25 mouse cellular contexts compared by ENCODE assay signal in the genomic region with DNA sequence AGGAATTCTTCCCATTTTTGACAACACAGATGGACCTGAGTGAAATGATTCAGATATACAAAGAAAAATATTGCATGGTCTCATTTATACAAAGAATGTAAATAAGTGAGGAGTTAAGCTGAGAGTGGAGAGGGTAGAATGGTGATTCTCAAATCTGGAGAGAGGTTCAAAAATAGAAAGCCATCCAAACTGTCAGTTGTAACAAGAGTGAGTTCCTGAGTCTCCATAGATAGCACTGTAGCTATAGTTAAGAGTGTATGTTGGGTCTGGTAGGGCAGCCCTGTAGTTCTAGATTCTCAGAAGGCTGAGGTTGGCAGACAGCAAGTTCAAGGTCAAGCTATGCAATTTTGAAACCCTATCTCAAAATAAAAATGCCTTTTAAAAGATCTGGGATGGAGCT.
DNase-seq lines count a peak whose midpoint lies in the region; ATAC-seq and TF ChIP-seq lines count a peak whose summit lies in the region.
"Had no signal": no experiment of that assay in that cellular context is flagged by ENCODE, and none has a peak within 500 bp of the region (broad histone marks: within the 10 kb centered on the region; RNA-seq: fewer than 3 reads in every experiment).

No protein-coding gene starts in this region.

- no peak for TF ChIP-seq EP300 in heart, adult 2 months (IDR thresholded peaks at IDR 0.05; ENCODE audit: insufficient read depth, low read depth, low read length)

- no peak for TF ChIP-seq POLR2A in heart, adult 2 months (IDR thresholded peaks at IDR 0.05; ENCODE audit: insufficient read depth, low read depth, low read length)

- no peak for ATAC-seq in heart, embryonic 12.5 days (ENCODE audit: insufficient number of reproducible peaks, low FRiP score)
- ATAC-seq in heart, embryonic 14.5 days (ENCODE audit: insufficient number of reproducible peaks, insufficient read depth, low FRiP score, low read depth) = no peak
- no peak for ATAC-seq in heart, embryonic 16.5 days (replicated peaks; ENCODE audit: extremely low read depth, insufficient read depth, low FRiP score)
- ATAC-seq: activated CD4-positive, CD25-positive, alpha-beta regulatory T cell, adult 4 months; CD4-positive, CD25-positive, alpha-beta regulatory T cell, adult 4 months; forebrain, embryonic 13.5 days; Patski had no signal

- H3K4me3 ChIP-seq in heart, embryonic 10.5 days = no peak overlapping the region
- H3K4me3 ChIP-seq in heart, embryonic 12.5 days = no peak overlapping the region
- H3K4me3 ChIP-seq in heart, adult 2 months = no peak overlapping the region
- no peak overlapping the region for H3K4me3 ChIP-seq in heart, embryonic 14.5 days (ENCODE audit: control insufficient read depth in 1 of 2, insufficient read depth in 1 of 2, low read depth in 1 of 2, low read length in 2 of 2)
- H3K4me3 ChIP-seq in heart, embryonic 16.5 days (ENCODE audit: low read length) = no peak overlapping the region
- H3K4me3 ChIP-seq: embryonic facial prominence, embryonic 10.5 days; embryonic facial prominence, embryonic 12.5 days; forebrain, embryonic 13.5 days had no signal

- no peaks in the 10 kb centered on the region for H3K4me1 ChIP-seq in heart, embryonic 10.5 days
- peaks cover 21% of the 10 kb centered on the region; the same call in 1 of the 2 replicates for H3K4me1 ChIP-seq in heart, embryonic 12.5 days (replicated peaks)
- no peaks in the 10 kb centered on the region for H3K4me1 ChIP-seq in heart, adult 2 months (ENCODE audit: control insufficient read depth, insufficient read depth, low read length)
- peaks cover 0 to 20% of the 10 kb centered on the region in 2 experiments; a peak in 3 of 4 replicates for H3K4me1 ChIP-seq in heart, embryonic 14.5 days (ENCODE audit: control insufficient read depth in 2 of 2, insufficient read depth in 2 of 2, low read length in 2 of 2)
- H3K4me1 ChIP-seq in heart, embryonic 16.5 days (ENCODE audit: control insufficient read depth, insufficient read depth, low read length) = peaks cover 4% of the 10 kb centered on the region; the same call in 1 of the 2 replicates
- H3K4me1 ChIP-seq: embryonic facial prominence, embryonic 10.5 days; embryonic facial prominence, embryonic 12.5 days; forebrain, embryonic 13.5 days had no signal

- no peak overlapping the region for H3K9ac ChIP-seq in heart, embryonic 12.5 days
- no peak overlapping the region for H3K9ac ChIP-seq in heart, adult 2 months (ENCODE audit: low read depth, low read length)
- no peak overlapping the region for H3K9ac ChIP-seq in heart, embryonic 14.5 days (ENCODE audit: low read length)
- H3K9ac ChIP-seq in heart, embryonic 16.5 days (ENCODE audit: low read length) = no peak overlapping the region
- H3K9ac ChIP-seq: embryonic facial prominence, embryonic 12.5 days; forebrain, embryonic 13.5 days had no signal

- DNase-seq in heart, embryonic 10.5 days (ENCODE audit: low spot score) = no peak
- DNase-seq in heart, postnatal 14 days = no peak
- DNase-seq in heart, adult 2 months = no peak
- no peak for DNase-seq in heart, adult 11 months
- DNase-seq in heart, adult 8-10 months (ENCODE audit: low spot score) = no peak
- DNase-seq: adrenal gland, adult 8-10 months; adrenal gland, postnatal 14 days; adrenal gland, postnatal 36 days; B cell, adult 2 months; cerebellum, adult 11-12 months; cerebellum, adult 2 months; cerebellum, adult 9-10 months; cerebellum, postnatal 10 days; cerebellum, postnatal 25 days had no signal

- H3K27ac ChIP-seq in heart, embryonic 10.5 days = peak overlapping the region; percentile 47; the same call in 1 of the 2 replicates
- H3K27ac ChIP-seq in heart, embryonic 12.5 days (ENCODE audit: poor library complexity, severe bottlenecking) = peak overlapping the region; percentile 47; the same call in 1 of the 2 replicates
- H3K27ac ChIP-seq in heart, adult 2 months = no peak overlapping the region
- H3K27ac ChIP-seq in heart, embryonic 14.5 days (replicated peaks in 1 of 2; ENCODE audit: control insufficient read depth in 1 of 2, insufficient read depth in 1 of 2, low read depth in 2 of 2, low read length in 2 of 2) = peak overlapping the region; percentile 22 to 57; a peak in 3 of 4 replicates
- peak overlapping the region; percentile 76 for H3K27ac ChIP-seq in heart, embryonic 16.5 days (ENCODE audit: low read length)
- H3K27ac ChIP-seq: embryonic facial prominence, embryonic 10.5 days; embryonic facial prominence, embryonic 12.5 days; forebrain, embryonic 13.5 days had no signal

- intact Hi-C loops in heart, postnatal 14 days (cut with DNase I) = no loop called here
- intact Hi-C loops in heart, adult 2 months (cut with DNase I) = no loop called here

- TF ChIP-seq CTCF in heart, adult 2 months (IDR thresholded peaks at IDR 0.05) = no peak

- H3K36me3 ChIP-seq in heart, embryonic 10.5 days = no peaks in the 10 kb centered on the region
- no peaks in the 10 kb centered on the region for H3K36me3 ChIP-seq in heart, embryonic 12.5 days
- H3K36me3 ChIP-seq in heart, adult 2 months (ENCODE audit: control insufficient read depth, insufficient read depth, low read length) = peaks cover 2% of the 10 kb centered on the region
- no peaks in the 10 kb centered on the region for H3K36me3 ChIP-seq in heart, embryonic 14.5 days (ENCODE audit: control insufficient read depth, insufficient read depth, low read length)
- peaks cover 4% of the 10 kb centered on the region; the same call in 1 of the 2 replicates for H3K36me3 ChIP-seq in heart, embryonic 16.5 days (ENCODE audit: control insufficient read depth, insufficient read depth)
- H3K36me3 ChIP-seq: embryonic facial prominence, embryonic 12.5 days had no signal

- no peaks in the 10 kb centered on the region; the same call in 1 of the 2 replicates for H3K79me2 ChIP-seq in heart, adult 2 months (replicated peaks; ENCODE audit: control insufficient read depth, insufficient read depth, low read length)

- H3K4me2 ChIP-seq in heart, embryonic 12.5 days = no peak overlapping the region
- no peak overlapping the region for H3K4me2 ChIP-seq in heart, embryonic 14.5 days (ENCODE audit: low read length)
- no peak overlapping the region for H3K4me2 ChIP-seq in heart, embryonic 16.5 days (ENCODE audit: low read depth, low read length)
- H3K4me2 ChIP-seq: embryonic facial prominence, embryonic 12.5 days; forebrain, embryonic 13.5 days had no signal

- no peaks in the 10 kb centered on the region for H3K27me3 ChIP-seq in heart, embryonic 10.5 days (ENCODE audit: insufficient read depth, poor library complexity, severe bottlenecking)
- no peaks in the 10 kb centered on the region for H3K27me3 ChIP-seq in heart, embryonic 12.5 days (replicated peaks)
- H3K27me3 ChIP-seq in heart, adult 2 months (ENCODE audit: control insufficient read depth, insufficient read depth, low read length) = no peaks in the 10 kb centered on the region
- H3K27me3 ChIP-seq in heart, embryonic 14.5 days (ENCODE audit: control insufficient read depth, insufficient read depth, low read length) = no peaks in the 10 kb centered on the region
- no peaks in the 10 kb centered on the region for H3K27me3 ChIP-seq in heart, embryonic 16.5 days (ENCODE audit: control insufficient read depth, insufficient read depth, low read length)
- H3K27me3 ChIP-seq: CH12.LX; embryonic facial prominence, embryonic 12.5 days; forebrain, embryonic 13.5 days; Patski had no signal

- H3K9me3 ChIP-seq in heart, embryonic 10.5 days = no peaks in the 10 kb centered on the region
- H3K9me3 ChIP-seq in heart, embryonic 12.5 days (replicated peaks) = no peaks in the 10 kb centered on the region
- H3K9me3 ChIP-seq in heart, embryonic 14.5 days (ENCODE audit: control insufficient read depth, low read length) = no peaks in the 10 kb centered on the region
- no peaks in the 10 kb centered on the region for H3K9me3 ChIP-seq in heart, embryonic 16.5 days (replicated peaks; ENCODE audit: control insufficient read depth, low read length)
- H3K9me3 ChIP-seq: embryonic facial prominence, embryonic 10.5 days; embryonic facial prominence, embryonic 12.5 days; forebrain, embryonic 13.5 days; G1E had no signal
